Mouse (Mus musculus) inflammation-experienced regulatory T-cells, adult 16 weeks (primary cell): ENCODE measurements around the gene Ube3b. TPM values are rescaled to one million over a fixed set of nuclear protein-coding genes. Genes with fewer than 3 reads are reported as not detected.

Experiments
- polyA plus RNA-seq: library from polyadenylated mRNA; unstranded; fragments of 100-300 nt; shearing (Covaris generic); gene quantifications from one replicate; pipeline ENCODE4 v1.2.1, GENCODE M21; 2017

Ube3b gene
- polyA plus RNA-seq, result 77.0 TPM

DNA sequence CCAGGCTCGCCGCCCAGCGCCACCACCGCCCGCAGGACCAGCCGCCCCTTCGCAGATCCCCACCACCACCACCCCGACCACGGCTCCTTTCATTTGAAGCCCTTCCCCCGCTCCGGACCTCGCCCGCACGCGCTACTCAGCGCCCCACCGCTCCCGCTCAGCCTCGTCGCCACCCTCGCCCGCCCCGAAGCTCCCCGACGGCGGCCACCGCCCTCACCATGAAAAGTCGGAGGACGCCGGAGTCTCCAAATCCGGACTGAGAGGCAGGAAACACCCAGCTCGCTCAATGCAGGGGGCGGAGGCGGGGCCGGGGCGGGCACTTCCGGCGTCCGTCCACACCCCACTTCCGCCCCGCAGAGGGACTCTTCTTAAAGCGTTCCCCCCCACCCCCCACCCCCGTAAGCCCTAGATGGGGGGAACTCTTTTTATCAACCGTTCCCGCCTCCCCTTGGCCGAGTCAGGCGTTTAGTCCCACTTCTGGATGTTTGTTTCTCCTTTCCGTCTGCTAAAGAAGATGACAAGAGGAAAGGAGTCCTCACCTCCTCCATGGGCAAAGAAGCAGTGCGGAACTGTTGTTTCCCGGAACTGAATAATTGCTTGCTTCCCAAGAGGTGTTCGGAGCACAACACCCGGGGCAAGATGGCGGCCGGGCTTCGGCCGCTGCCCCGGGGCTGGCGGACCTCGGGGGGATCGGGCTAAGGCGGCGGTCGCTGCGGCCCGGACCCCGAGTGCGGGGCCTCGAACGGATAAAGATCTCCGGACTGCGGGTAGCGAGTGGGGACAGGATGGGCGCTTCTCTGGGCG lies at the start of gene Ube3b, which contains the start of gene Kctd10:
Gene Ube3b (plus strand): TSS at position 399 of the 804 bp plus-strand sequence.
Gene Kctd10 (minus strand): TSS at position 300 of the 804 bp plus-strand sequence.

DNA sequence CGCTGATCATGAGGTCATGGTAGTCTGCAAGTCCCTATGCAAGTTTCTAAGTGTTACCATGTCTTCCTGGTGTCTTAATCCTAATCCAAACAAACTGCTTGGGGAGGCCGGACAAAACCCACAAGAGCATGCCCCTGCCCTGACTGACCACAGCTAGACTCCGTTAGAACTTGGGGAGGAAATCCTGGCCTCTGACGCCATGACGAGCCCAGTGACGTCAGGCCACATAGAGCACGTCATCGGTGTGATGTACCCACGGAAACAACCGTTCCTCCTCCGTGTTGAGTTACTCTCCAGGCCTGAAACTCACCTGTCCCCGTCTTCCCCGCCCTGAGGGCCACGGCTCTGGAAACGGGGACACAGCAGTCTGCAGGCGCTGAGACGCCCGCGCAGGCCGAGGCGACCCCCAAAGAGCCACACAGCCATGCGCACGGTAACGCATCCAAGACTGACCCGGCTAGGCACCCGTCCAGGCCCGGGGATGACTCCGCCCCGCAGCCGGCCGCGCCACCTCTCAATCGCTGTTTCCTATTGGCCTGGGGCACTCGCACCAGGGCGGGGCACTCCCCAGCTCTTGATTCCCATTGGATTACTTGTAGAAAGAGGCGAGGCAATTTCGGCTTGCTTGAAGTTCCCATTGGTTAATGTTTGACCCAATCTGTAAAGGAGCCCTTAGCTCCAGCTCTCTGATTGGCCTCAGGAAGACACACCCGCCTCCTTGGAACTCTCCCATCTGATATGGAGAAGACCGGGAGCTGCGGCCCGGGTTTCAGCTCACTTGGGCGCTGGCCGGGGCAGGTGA lies 63.4 kb downstream of the Ube3b start, which contains the start of the genes Mmab and Mvk:
Gene Mmab (minus strand): TSS at position 495 of the 802 bp plus-strand sequence.
Gene Mvk (plus strand): TSS at position 704 of the 802 bp plus-strand sequence.

Other genes with a start within 250 kb of the Ube3b start
- gene Acacb, start 234.1 kb upstream of the Ube3b start, polyA plus RNA-seq, result 0.44 TPM
- gene Foxn4, start 106.8 kb upstream of the Ube3b start, polyA plus RNA-seq, result not detected
- gene Myo1h, start 91.4 kb upstream of the Ube3b start, polyA plus RNA-seq, result 7.0 TPM
- gene Kctd10, start 99 bp upstream of the Ube3b start, polyA plus RNA-seq, result 174 TPM
- gene Mmab, start 63.5 kb downstream of the Ube3b start, polyA plus RNA-seq, result 13.8 TPM
- gene Mvk, start 63.7 kb downstream of the Ube3b start, polyA plus RNA-seq, result 11.6 TPM
- gene Fam222a, start 187.4 kb downstream of the Ube3b start, polyA plus RNA-seq, result not detected